Mouse (Mus musculus) liver, embryonic 14.5 days (tissue): Measurements from ENCODE around the gene Sipa1l3.

Source experiments
- CTCF ChIP-seq: IDR thresholded peaks from 2 replicates; pipeline ENCODE4 v1.5.1; 2016; ENCODE audit warnings: antibody characterized with exemption, low read depth, control low read depth
- EP300 ChIP-seq: IDR thresholded peaks from 2 replicates; pipeline ENCODE4 v1.6.1; 2016; ENCODE audit warnings: antibody characterized with exemption, low read depth

DNA sequence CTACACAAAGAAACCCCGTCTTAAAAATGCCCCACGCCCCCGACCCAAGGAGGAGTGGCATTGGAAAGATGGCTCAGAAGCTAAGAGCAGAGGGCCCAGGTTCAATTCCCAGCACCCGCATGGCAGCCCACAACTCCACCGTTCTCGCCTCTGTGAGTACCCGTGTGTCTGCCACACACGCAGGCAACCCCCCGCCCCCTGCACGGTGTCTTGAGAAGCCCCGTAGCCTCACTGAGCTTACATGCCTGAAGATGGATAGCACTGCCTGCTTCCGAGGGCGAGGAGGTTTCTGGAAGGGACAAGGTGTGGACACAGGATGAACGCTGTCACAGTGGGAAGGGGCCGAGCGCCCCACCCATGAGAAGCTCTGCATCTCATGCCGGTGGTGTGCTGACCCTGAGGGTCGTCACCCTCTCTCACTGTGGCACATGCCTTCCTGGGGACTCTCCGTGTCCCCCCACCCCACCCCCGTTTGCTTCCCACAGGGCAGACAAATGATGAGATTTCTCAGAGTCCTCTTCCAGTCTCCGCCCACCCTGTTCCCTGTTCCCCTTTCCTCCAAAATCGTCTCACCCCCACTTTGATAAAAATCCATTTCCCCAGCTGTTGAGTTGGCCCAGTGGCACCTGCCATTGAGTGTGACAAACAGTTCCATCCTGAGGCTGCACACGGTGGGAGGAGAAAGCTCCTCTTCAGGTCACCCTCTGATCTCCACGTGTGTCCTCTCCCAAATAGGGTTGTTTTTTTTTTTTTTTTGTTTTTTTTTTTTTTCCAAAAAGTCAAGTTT, 222.4 kb downstream of the Sipa1l3 start:
- TF ChIP-seq EP300, result no peak
- TF ChIP-seq CTCF, result no peak
